Mouse (Mus musculus) lung, adult 2 months (tissue): ENCODE results near the gene Rpl31. TPM values are rescaled to one million over a fixed set of nuclear protein-coding genes. Genes with fewer than 3 reads are reported as not detected.

Source experiments
- DNase-seq: peaks from one replicate; pipeline ENCODE4 v3.0.0; 2022
- H3K4me1 ChIP-seq: fragments of 200-500 bp; 2 replicates; pipeline ENCODE4 v1.6.1; 2011; ENCODE audit warnings: low read length; ENCODE audit not compliant: control insufficient read depth, insufficient read depth
- H3K4me3 ChIP-seq: fragments of 200-500 bp; replicated peaks from 2 replicates; pipeline ENCODE3; 2011; ENCODE audit warnings: low read depth, mild to moderate bottlenecking, control low read depth, low read length; ENCODE audit errors: extremely low read depth
- CTCF ChIP-seq: fragments of 200-500 bp; IDR thresholded peaks from 2 replicates; pipeline ENCODE4 v1.5.1; 2011; ENCODE audit warnings: mild to moderate bottlenecking, low read length, control low read depth; ENCODE audit not compliant: insufficient read depth
- POLR2A ChIP-seq: fragments of 200-500 bp; IDR thresholded peaks from 2 replicates; pipeline ENCODE4 v1.6.1; 2011; ENCODE audit warnings: low read depth, mild to moderate bottlenecking, control low read depth, low read length, borderline replicate concordance; ENCODE audit errors: extremely low read depth
- WGBS: fragments of 180-500 bp; shearing (Covaris S2); methylation state at CpG from one replicate; pipeline ENCODE4 v1.1.7; 2018; 5-methylcytosine and 5-hydroxymethylcytosine counted together
- polyA plus RNA-seq: library from polyadenylated mRNA; depleted of rRNA; stranded (reverse); fragments of >200 nt; gene quantifications from 2 replicates; pipeline ENCODE4 v1.2.3, GENCODE M21; 2012

Rpl31 gene
- polyA plus RNA-seq, 1 experiment: 201 TPM

- WGBS: 77% methylated on average over 8 of the region's 8 CpGs
- DNase-seq: no peak
- TF ChIP-seq POLR2A (no peak), CTCF (no peak)
- H3K4me3 ChIP-seq: no peak overlapping the region
- H3K4me1 ChIP-seq: no peaks in the 10 kb centered on the region
Observed at GRCm38 (mm10) chr1:39336788-39337187, 30.9 kb upstream of the Rpl31 start.

- 74% methylated on average over 10 of the region's 10 CpGs for WGBS
Observed at GRCm38 (mm10) chr1:39338831-39339230, 28.8 kb upstream of the Rpl31 start.

GRCm38 (mm10) chr1:39339455-39339854 lies 28.2 kb upstream of the Rpl31 start:
- Histone ChIP-seq H3K4me1 (no peaks in the 10 kb centered on the region), H3K4me3 (no peak overlapping the region)
- WGBS: 55% methylated on average over 5 of the region's 5 CpGs
- DNase-seq: no peak
- TF ChIP-seq CTCF: no peak
- no peak for TF ChIP-seq POLR2A

More at GRCm38 (mm10) chr1:39338831-39339230, 28.8 kb upstream of the Rpl31 start:
- TF ChIP-seq POLR2A: no peak
- TF ChIP-seq CTCF: no peak
- Histone ChIP-seq H3K4me3 (no peak overlapping the region), H3K4me1 (no peaks in the 10 kb centered on the region)
- DNase-seq: no peak

DNA sequence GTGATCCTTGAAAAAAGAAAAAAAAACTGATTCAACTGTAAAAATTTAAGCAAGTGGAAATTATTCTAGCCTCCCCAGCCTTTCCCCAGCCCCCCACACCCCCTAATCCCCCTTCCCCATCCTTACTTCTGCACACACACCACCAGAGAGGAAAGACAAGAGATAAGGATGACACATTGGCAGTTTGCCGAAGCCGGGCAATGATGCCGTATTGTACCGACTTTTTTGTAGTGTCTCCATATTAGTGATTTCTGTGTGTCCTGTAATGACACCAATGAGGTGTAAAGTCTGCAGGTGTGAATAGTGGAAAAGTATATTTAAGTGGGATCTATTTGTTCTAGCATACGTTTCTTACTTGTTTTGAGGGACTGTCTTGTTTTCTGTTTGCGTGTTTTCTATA lies 27.5 kb upstream of the Rpl31 start:
- DNase-seq: no peak
- Histone ChIP-seq H3K4me1 (no peaks in the 10 kb centered on the region), H3K4me3 (no peak overlapping the region)
- WGBS: 42% methylated on average over 6 of the region's 6 CpGs
- no peak for TF ChIP-seq CTCF
- no peak for TF ChIP-seq POLR2A

DNA sequence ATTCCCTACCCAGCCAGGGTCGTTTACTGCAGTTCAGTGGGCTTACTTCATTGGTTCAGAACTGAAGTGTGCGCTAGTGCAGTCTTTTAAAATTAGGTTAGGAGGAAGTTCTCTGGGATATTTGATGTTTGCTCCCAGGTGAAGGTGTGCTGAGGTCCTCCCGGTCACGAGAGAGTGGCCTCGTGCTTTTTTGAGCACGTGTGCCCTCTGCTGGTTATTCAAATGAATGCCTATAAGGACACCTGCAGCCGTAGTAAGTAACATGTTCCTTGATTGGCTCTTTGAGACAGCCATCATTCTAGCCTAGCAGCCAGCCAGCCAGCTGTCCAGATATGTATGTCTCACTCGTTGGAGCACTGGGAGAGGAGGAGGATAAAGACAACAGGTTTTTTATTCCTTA lies 27.0 kb upstream of the Rpl31 start:
- Histone ChIP-seq H3K4me3 (no peak overlapping the region), H3K4me1 (no peaks in the 10 kb centered on the region)
- 12% methylated on average over 8 of the region's 8 CpGs for WGBS
- TF ChIP-seq POLR2A: no peak
- TF ChIP-seq CTCF: peak; percentile 69
- DNase-seq: peak; percentile 48

GRCm38 (mm10) chr1:39341807-39342206 lies 25.8 kb upstream of the Rpl31 start:
- WGBS: 72% methylated on average over 4 of the region's 4 CpGs
- Histone ChIP-seq H3K4me3 (no peak overlapping the region), H3K4me1 (no peaks in the 10 kb centered on the region)
- no peak for TF ChIP-seq POLR2A
- TF ChIP-seq CTCF: no peak
- DNase-seq: no peak

GRCm38 (mm10) chr1:39343242-39343641 lies 24.4 kb upstream of the Rpl31 start:
- TF ChIP-seq POLR2A (no peak), CTCF (no peak)
- no peaks in the 10 kb centered on the region for H3K4me1 ChIP-seq
- H3K4me3 ChIP-seq: no peak overlapping the region
- WGBS: 82% methylated on average over 5 of the region's 5 CpGs
- DNase-seq: no peak

- TF ChIP-seq CTCF (no peak), POLR2A (no peak)
- 63% methylated on average over 21 of the region's 21 CpGs for WGBS
- no peak for DNase-seq
- Histone ChIP-seq H3K4me1 (no peaks in the 10 kb centered on the region), H3K4me3 (no peak overlapping the region)
Observed at GRCm38 (mm10) chr1:39344981-39345600, 22.6 kb upstream of the Rpl31 start.

DNA sequence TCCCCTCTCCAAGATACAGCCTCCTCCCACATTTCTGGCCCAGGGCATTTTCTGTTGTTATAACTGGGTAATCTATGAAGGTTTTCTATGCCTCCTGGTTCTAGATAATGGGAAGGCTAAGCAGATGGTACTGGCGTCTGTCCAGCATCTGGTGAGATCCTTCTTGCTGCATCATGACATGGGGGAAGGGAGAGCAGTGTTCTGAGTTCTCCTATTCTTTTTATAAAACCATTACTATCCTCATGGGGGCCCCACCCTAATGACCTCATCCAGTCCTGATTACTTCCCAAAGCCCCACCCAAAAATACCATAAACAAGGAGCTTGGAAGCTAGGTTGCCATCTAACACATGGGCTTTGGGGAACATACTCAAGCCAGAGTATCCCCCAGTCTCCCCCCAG lies 18.6 kb upstream of the Rpl31 start:
- no peak for DNase-seq
- WGBS: 63% methylated on average over 1 of the region's 1 CpGs

GRCm38 (mm10) chr1:39349427-39349826 lies 18.2 kb upstream of the Rpl31 start:
- no peak overlapping the region for H3K4me3 ChIP-seq
- TF ChIP-seq CTCF (no peak), POLR2A (no peak)
- H3K4me1 ChIP-seq: no peaks in the 10 kb centered on the region
- DNase-seq: no peak
- 80% methylated on average over 7 of the region's 7 CpGs for WGBS

More for the DNA sequence above, 18.6 kb upstream of the Rpl31 start:
- Histone ChIP-seq H3K4me3 (no peak overlapping the region), H3K4me1 (no peaks in the 10 kb centered on the region)
- no peak for TF ChIP-seq POLR2A
- TF ChIP-seq CTCF: no peak
